Mouse (Mus musculus): Measurements from ENCODE around the gene Usp3.
A peak's percentile ranks its signal among the peaks of the same experiment; 100 is the strongest.

Gene Usp3

GRCm38 (mm10) chr9:66511580-66512350 lies 81.2 kb downstream of the Usp3 start:
- peak; percentile 77 to 80 for DNase-seq (ENCODE audit: low read depth in 1 of 2, low spot score in 2 of 2)

GRCm38 (mm10) chr9:66510944-66511343 lies 82.0 kb downstream of the Usp3 start:
- no peak for DNase-seq (ENCODE audit: low read depth in 1 of 2, low spot score in 2 of 2)

GRCm38 (mm10) chr9:66510351-66510841 lies 82.5 kb downstream of the Usp3 start:
- DNase-seq (ENCODE audit: low read depth in 1 of 2, low spot score in 2 of 2), result no peak

- no peak for DNase-seq (ENCODE audit: low read depth in 1 of 2, low spot score in 2 of 2)
These were observed 84.0 kb downstream of the Usp3 start for GRCm38 (mm10) chr9:66508890-66509399.

GRCm38 (mm10) chr9:66507684-66508083 lies 85.3 kb downstream of the Usp3 start:
- no peak for DNase-seq (ENCODE audit: low read depth in 1 of 2, low spot score in 2 of 2)

- DNase-seq (ENCODE audit: low read depth in 1 of 2, low spot score in 2 of 2), result no peak
These were observed 86.5 kb downstream of the Usp3 start for GRCm38 (mm10) chr9:66506424-66506823.

GRCm38 (mm10) chr9:66506011-66506410 lies 86.9 kb downstream of the Usp3 start:
- DNase-seq (ENCODE audit: low read depth in 1 of 2, low spot score in 2 of 2), result no peak

- DNase-seq (ENCODE audit: low read depth in 1 of 2, low spot score in 2 of 2), result no peak
These were observed 87.6 kb downstream of the Usp3 start for GRCm38 (mm10) chr9:66505141-66505917.

GRCm38 (mm10) chr9:66504518-66504917 lies 88.4 kb downstream of the Usp3 start:
- DNase-seq (ENCODE audit: low read depth in 1 of 2, low spot score in 2 of 2), result no peak

GRCm38 (mm10) chr9:66503879-66504411 lies 89.0 kb downstream of the Usp3 start:
- no peak for DNase-seq (ENCODE audit: low read depth in 1 of 2, low spot score in 2 of 2)

GRCm38 (mm10) chr9:66501248-66501647 lies 91.7 kb downstream of the Usp3 start:
- no peak for DNase-seq (ENCODE audit: low read depth in 1 of 2, low spot score in 2 of 2)

GRCm38 (mm10) chr9:66493992-66494391 lies 99.0 kb downstream of the Usp3 start:
- DNase-seq (ENCODE audit: low read depth in 1 of 2, low spot score in 2 of 2), result no peak

- no peak for DNase-seq (ENCODE audit: low read depth in 1 of 2, low spot score in 2 of 2)
These were observed 100.6 kb downstream of the Usp3 start for GRCm38 (mm10) chr9:66492361-66492760.

GRCm38 (mm10) chr9:66488786-66489185 lies 104.2 kb downstream of the Usp3 start:
- no peak for DNase-seq (ENCODE audit: low read depth in 1 of 2, low spot score in 2 of 2)

- no peak for DNase-seq (ENCODE audit: low read depth in 1 of 2, low spot score in 2 of 2)
These were observed 109.5 kb downstream of the Usp3 start for GRCm38 (mm10) chr9:66483429-66483828.

GRCm38 (mm10) chr9:66477785-66478184 lies 115.2 kb downstream of the Usp3 start:
- DNase-seq (ENCODE audit: low read depth in 1 of 2, low spot score in 2 of 2), result no peak

- no peak for DNase-seq (ENCODE audit: low read depth in 1 of 2, low spot score in 2 of 2)
These were observed 127.9 kb downstream of the Usp3 start for GRCm38 (mm10) chr9:66465087-66465486.

Measured in monocyte, adult 2 months (primary cell).